Mouse (Mus musculus): ENCODE data around the gene Gm11032.

DNA sequence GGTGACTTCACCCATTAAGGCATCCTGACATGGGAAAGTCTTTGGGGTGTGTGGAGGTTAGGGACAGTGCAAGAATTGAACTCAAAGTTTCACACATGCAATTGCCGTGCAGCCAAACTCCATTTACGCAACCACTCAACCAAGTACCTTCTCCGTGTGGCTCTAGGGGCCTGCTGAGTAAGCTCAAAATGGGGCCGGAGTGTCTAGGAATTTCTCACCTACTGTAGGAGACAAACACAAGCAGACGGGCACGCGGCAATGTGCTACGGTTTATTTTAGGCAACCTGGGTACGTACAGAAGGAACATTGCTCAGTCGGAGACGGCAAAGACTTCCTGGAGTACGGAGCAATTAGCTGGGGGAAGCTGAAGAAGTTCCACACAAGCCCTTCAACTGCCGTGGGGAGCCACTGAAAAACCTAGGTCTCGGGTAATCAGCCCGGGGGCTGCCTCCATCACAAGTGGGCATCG, at the start of gene Gm11032:
- TF ChIP-seq CTCF (IDR thresholded peaks at IDR 0.05; ENCODE audit: low read depth, low read length): no peak
- TF ChIP-seq POLR2A (IDR thresholded peaks at IDR 0.05; ENCODE audit: insufficient read depth, low read length): no peak
